Mouse (Mus musculus): Measurements from ENCODE around the gene Eloa. TPM values are rescaled to one million over a fixed set of nuclear protein-coding genes. Genes with fewer than 3 reads are reported as not detected.

The Eloa gene
- total RNA-seq, 1 experiment: 21.4 TPM

GRCm38 (mm10) chr4:136004107-136004675 lies 17.4 kb downstream of the Eloa start:
- DNase-seq (ENCODE audit: low read depth, low spot score): no peak
- H3K4me3 ChIP-seq (ENCODE audit: insufficient read depth in 1 of 2, low read depth in 1 of 2, low read length in 2 of 2, poor library complexity in 1 of 2, severe bottlenecking in 1 of 2): no peak overlapping the region
- TF ChIP-seq HCFC1 (IDR thresholded peaks at IDR 0.05; ENCODE audit: borderline replicate concordance, insufficient read depth, low read length) (no peak), ZC3H11A (IDR thresholded peaks at IDR 0.05; ENCODE audit: borderline replicate concordance, low read depth, low read length) (no peak), MAFK (IDR thresholded peaks at IDR 0.05; ENCODE audit: insufficient read depth, low read depth, low read length) (no peak), ZNF384 (IDR thresholded peaks at IDR 0.05; ENCODE audit: low read depth, low read length) (no peak), CHD2 (IDR thresholded peaks at IDR 0.05; ENCODE audit: low read depth, low read length) (no peak)
- peaks cover 48% of the 10 kb centered on the region for H3K36me3 ChIP-seq (ENCODE audit: control insufficient read depth, insufficient read depth, low read length, poor library complexity, severe bottlenecking)
- no peaks in the 10 kb centered on the region for H3K9me3 ChIP-seq (ENCODE audit: control insufficient read depth, insufficient read depth, low read depth, low read length)
- H3K27ac ChIP-seq (ENCODE audit: insufficient read depth, low read depth, low read length, poor library complexity, severe bottlenecking): no peak overlapping the region
- H3K4me1 ChIP-seq (ENCODE audit: control insufficient read depth in 2 of 2, insufficient read depth in 2 of 2, low read length in 2 of 2, poor library complexity in 1 of 2): no peaks in the 10 kb centered on the region
- no peak overlapping the region for H3K9ac ChIP-seq (ENCODE audit: insufficient read depth, low read depth, low read length, poor library complexity, severe bottlenecking)
- in situ Hi-C loops (cut with MboI; ENCODE audit: low sequenced_read_pairs in 2 of 2, unreplicated experiment in 2 of 2): no loop called here

GRCm38 (mm10) chr4:135995118-135995517 lies 26.4 kb downstream of the Eloa start:
- H3K4me3 ChIP-seq (ENCODE audit: insufficient read depth in 1 of 2, low read depth in 1 of 2, low read length in 2 of 2, poor library complexity in 1 of 2, severe bottlenecking in 1 of 2): no peak overlapping the region
- H3K9me3 ChIP-seq (ENCODE audit: control insufficient read depth, insufficient read depth, low read depth, low read length): no peaks in the 10 kb centered on the region
- no peak overlapping the region for H3K27ac ChIP-seq (ENCODE audit: insufficient read depth, low read depth, low read length, poor library complexity, severe bottlenecking)
- no peaks in the 10 kb centered on the region for H3K36me3 ChIP-seq (ENCODE audit: control insufficient read depth, insufficient read depth, low read length, poor library complexity, severe bottlenecking)
- no peak overlapping the region for H3K9ac ChIP-seq (ENCODE audit: insufficient read depth, low read depth, low read length, poor library complexity, severe bottlenecking)
- no peak for DNase-seq (ENCODE audit: low read depth, low spot score)
- TF ChIP-seq HCFC1 (IDR thresholded peaks at IDR 0.05; ENCODE audit: borderline replicate concordance, insufficient read depth, low read length) (no peak), CHD2 (IDR thresholded peaks at IDR 0.05; ENCODE audit: low read depth, low read length) (no peak), MAFK (IDR thresholded peaks at IDR 0.05; ENCODE audit: insufficient read depth, low read depth, low read length) (no peak), ZNF384 (IDR thresholded peaks at IDR 0.05; ENCODE audit: low read depth, low read length) (no peak), ZC3H11A (IDR thresholded peaks at IDR 0.05; ENCODE audit: borderline replicate concordance, low read depth, low read length) (no peak)
- in situ Hi-C loops (cut with MboI; ENCODE audit: low sequenced_read_pairs in 2 of 2, unreplicated experiment in 2 of 2): no loop called here
- H3K4me1 ChIP-seq (ENCODE audit: control insufficient read depth in 2 of 2, insufficient read depth in 2 of 2, low read length in 2 of 2, poor library complexity in 1 of 2): no peaks in the 10 kb centered on the region

- DNase-seq (ENCODE audit: low read depth, low spot score): no peak
- in situ Hi-C loops (cut with MboI; ENCODE audit: low sequenced_read_pairs in 2 of 2, unreplicated experiment in 2 of 2): no loop called here
- Histone ChIP-seq H3K4me1 (ENCODE audit: control insufficient read depth in 2 of 2, insufficient read depth in 2 of 2, low read length in 2 of 2, poor library complexity in 1 of 2) (no peaks in the 10 kb centered on the region), H3K9ac (ENCODE audit: insufficient read depth, low read depth, low read length, poor library complexity, severe bottlenecking) (no peak overlapping the region), H3K27ac (ENCODE audit: insufficient read depth, low read depth, low read length, poor library complexity, severe bottlenecking) (no peak overlapping the region), H3K36me3 (ENCODE audit: control insufficient read depth, insufficient read depth, low read length, poor library complexity, severe bottlenecking) (no peaks in the 10 kb centered on the region), H3K9me3 (ENCODE audit: control insufficient read depth, insufficient read depth, low read depth, low read length) (no peaks in the 10 kb centered on the region), H3K4me3 (ENCODE audit: insufficient read depth in 1 of 2, low read depth in 1 of 2, low read length in 2 of 2, poor library complexity in 1 of 2, severe bottlenecking in 1 of 2) (no peak overlapping the region)
- no peak for TF ChIP-seq HCFC1 (IDR thresholded peaks at IDR 0.05; ENCODE audit: borderline replicate concordance, insufficient read depth, low read length)
These were observed 27.6 kb downstream of the Eloa start for GRCm38 (mm10) chr4:135993941-135994340.

- Histone ChIP-seq H3K4me3 (ENCODE audit: insufficient read depth in 1 of 2, low read depth in 1 of 2, low read length in 2 of 2, poor library complexity in 1 of 2, severe bottlenecking in 1 of 2) (peak overlapping the region; percentile 89 to 94; a peak in 3 of 4 replicates), H3K36me3 (ENCODE audit: control insufficient read depth, insufficient read depth, low read length, poor library complexity, severe bottlenecking) (peaks cover 15% of the 10 kb centered on the region), H3K27ac (ENCODE audit: insufficient read depth, low read depth, low read length, poor library complexity, severe bottlenecking) (no peak overlapping the region), H3K9ac (ENCODE audit: insufficient read depth, low read depth, low read length, poor library complexity, severe bottlenecking) (peak overlapping the region; percentile 90; the same call in 1 of the 2 replicates), H3K9me3 (ENCODE audit: control insufficient read depth, insufficient read depth, low read depth, low read length) (no peaks in the 10 kb centered on the region), H3K4me1 (ENCODE audit: control insufficient read depth in 2 of 2, insufficient read depth in 2 of 2, low read length in 2 of 2, poor library complexity in 1 of 2) (peaks cover 0 to 4% of the 10 kb centered on the region in 2 experiments; a peak in 1 of 4 replicates)
- in situ Hi-C loops (cut with MboI; ENCODE audit: low sequenced_read_pairs in 2 of 2, unreplicated experiment in 2 of 2): no loop called here
- no peak for DNase-seq (ENCODE audit: low read depth, low spot score)
- TF ChIP-seq CHD2 (IDR thresholded peaks at IDR 0.05; ENCODE audit: low read depth, low read length): no peak
- no peak for TF ChIP-seq HCFC1 (IDR thresholded peaks at IDR 0.05; ENCODE audit: borderline replicate concordance, insufficient read depth, low read length)
- no peak for TF ChIP-seq ZNF384 (IDR thresholded peaks at IDR 0.05; ENCODE audit: low read depth, low read length)
- no peak for TF ChIP-seq MAFK (IDR thresholded peaks at IDR 0.05; ENCODE audit: insufficient read depth, low read depth, low read length)
- TF ChIP-seq ZC3H11A (IDR thresholded peaks at IDR 0.05; ENCODE audit: borderline replicate concordance, low read depth, low read length): no peak
These were observed 33.8 kb downstream of the Eloa start for GRCm38 (mm10) chr4:135987714-135988113.

Data from ES-E14 (cell line).